Mouse (Mus musculus) ES-E14 (cell line): Measurements from ENCODE around the gene Nolc1. TPM values are rescaled to one million over a fixed set of nuclear protein-coding genes. Genes with fewer than 3 reads are reported as not detected.
"Not testable (repeated sequence)": the region's sequence is repeated elsewhere in the genome, so short reads cannot be mapped to it uniquely, and the experiment has no call there.

Experiments
- DNase-seq: peaks from one replicate; pipeline ENCODE4 v3.0.0-alpha.2; 2013; ENCODE audit warnings: low read depth, low spot score
- H3K27ac ChIP-seq: 2 replicates; pipeline ENCODE4 v1.5.1; 2012; ENCODE audit warnings: low read depth, mild to moderate bottlenecking, low read length, moderate library complexity, mixed read lengths; ENCODE audit not compliant: poor library complexity, insufficient read depth, severe bottlenecking
- H3K36me3 ChIP-seq: 2 replicates; pipeline ENCODE4 v1.6.1; 2012; ENCODE audit warnings: mild to moderate bottlenecking, low read length, moderate library complexity, mixed read lengths; ENCODE audit not compliant: control insufficient read depth, poor library complexity, insufficient read depth, severe bottlenecking
- H3K4me1 ChIP-seq, 2 experiments: fragments of 150-350 bp in 1 of 2; sonication (generic) in 1 of 2; 2 replicates each; pipeline ENCODE4 v1.6.1; 2012; ENCODE audit warnings: low read length in 2 of 2, mild to moderate bottlenecking in 1 of 2, mixed read lengths in 1 of 2; ENCODE audit not compliant: control insufficient read depth in 2 of 2, insufficient read depth in 2 of 2, poor library complexity in 1 of 2
- H3K4me3 ChIP-seq, 2 experiments: fragments of 150-350 bp in 1 of 2; sonication (generic) in 1 of 2; 2 replicates each; pipeline ENCODE4 v1.5.1; 2012; ENCODE audit warnings: low read length in 2 of 2, low read depth in 1 of 2, mild to moderate bottlenecking in 1 of 2, mixed read lengths in 1 of 2; ENCODE audit not compliant: insufficient read depth in 1 of 2, poor library complexity in 1 of 2, severe bottlenecking in 1 of 2
- H3K9ac ChIP-seq: 2 replicates; pipeline ENCODE4 v1.6.1; 2012; ENCODE audit warnings: low read depth, mild to moderate bottlenecking, low read length, mixed read lengths; ENCODE audit not compliant: poor library complexity, insufficient read depth, severe bottlenecking
- H3K9me3 ChIP-seq: fragments of 150-350 bp; sonication (generic); 2 replicates; pipeline ENCODE4 v1.6.1; 2012; ENCODE audit warnings: low read depth, mild to moderate bottlenecking, low read length; ENCODE audit not compliant: control insufficient read depth, insufficient read depth
- CHD2 ChIP-seq: IDR thresholded peaks from 2 replicates; pipeline ENCODE4 v1.6.1; 2014; ENCODE audit warnings: mild to moderate bottlenecking, low read depth, low read length, inconsistent platforms
- HCFC1 ChIP-seq: IDR thresholded peaks from 2 replicates; pipeline ENCODE4 v1.6.1; 2012; ENCODE audit warnings: low read length, inconsistent platforms, borderline replicate concordance; ENCODE audit not compliant: insufficient read depth
- MAFK ChIP-seq: IDR thresholded peaks from 2 replicates; pipeline ENCODE4 v1.6.1; 2014; ENCODE audit warnings: mild to moderate bottlenecking, low read depth, low read length, inconsistent platforms; ENCODE audit not compliant: insufficient read depth
- ZC3H11A ChIP-seq: IDR thresholded peaks from 2 replicates; pipeline ENCODE4 v1.6.1; 2012; ENCODE audit warnings: low read depth, mild to moderate bottlenecking, inconsistent platforms, low read length, borderline replicate concordance
- ZNF384 ChIP-seq: IDR thresholded peaks from 2 replicates; pipeline ENCODE4 v1.6.1; 2012; ENCODE audit warnings: low read depth, low read length, inconsistent platforms
- in situ Hi-C, 2 experiments: fragments of 600-800 bp; cut with MboI; formaldehyde crosslinking; loops; one replicate each; pipeline ENCODE4 v1.15.1; 2025; ENCODE audit warnings: low sequenced_read_pairs in 2 of 2, inconsistent platforms in 1 of 2; ENCODE audit not compliant: unreplicated experiment in 2 of 2
- total RNA-seq: library from RNA; depleted of rRNA; stranded (reverse); fragments of 300-350 nt; gene quantifications from 2 replicates; pipeline ENCODE4 v1.2.3, GENCODE M21; 2012

Gene Nolc1
- total RNA-seq, 1 experiment: 140 TPM

DNA sequence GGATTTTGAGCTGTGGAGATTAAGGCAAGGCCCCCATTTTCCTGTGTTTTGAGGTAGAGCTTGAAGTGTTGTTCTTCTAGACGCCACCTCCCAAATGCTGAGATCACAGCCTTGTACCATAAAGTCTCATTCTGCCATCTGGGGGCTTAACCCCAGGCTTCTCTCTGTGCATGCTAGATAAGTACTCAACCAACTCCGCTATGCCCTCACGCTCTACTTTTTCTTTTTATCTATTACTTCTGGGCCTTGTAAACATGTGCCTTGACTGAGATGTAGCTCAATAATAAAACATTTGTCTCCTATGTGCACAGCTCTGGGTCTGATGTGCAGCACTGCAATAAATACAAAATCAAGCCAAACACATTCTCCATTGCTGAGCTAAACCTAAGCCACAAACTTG lies 43.8 kb downstream of the Nolc1 start:
- Histone ChIP-seq H3K4me3 (no peak overlapping the region), H3K9ac (no peak overlapping the region), H3K9me3 (no peaks in the 10 kb centered on the region), H3K4me1 (no peaks in the 10 kb centered on the region), H3K36me3 (no peaks in the 10 kb centered on the region), H3K27ac (no peak overlapping the region)
- TF ChIP-seq HCFC1 (no peak), MAFK (no peak), CHD2 (no peak), ZNF384 (no peak), ZC3H11A (no peak)
- DNase-seq: no peak
- in situ Hi-C loops: no loop called here

GRCm38 (mm10) chr19:46120872-46121271 lies 45.2 kb downstream of the Nolc1 start:
- Histone ChIP-seq H3K4me3 (no peak overlapping the region), H3K9me3 (no peaks in the 10 kb centered on the region), H3K36me3 (no peaks in the 10 kb centered on the region), H3K9ac (no peak overlapping the region), H3K27ac (no peak overlapping the region), H3K4me1 (no peaks in the 10 kb centered on the region)
- in situ Hi-C loops: no loop called here
- TF ChIP-seq CHD2: no peak
- no peak for TF ChIP-seq ZNF384
- no peak for TF ChIP-seq MAFK
- TF ChIP-seq ZC3H11A: no peak
- no peak for TF ChIP-seq HCFC1
- DNase-seq: no peak

DNA sequence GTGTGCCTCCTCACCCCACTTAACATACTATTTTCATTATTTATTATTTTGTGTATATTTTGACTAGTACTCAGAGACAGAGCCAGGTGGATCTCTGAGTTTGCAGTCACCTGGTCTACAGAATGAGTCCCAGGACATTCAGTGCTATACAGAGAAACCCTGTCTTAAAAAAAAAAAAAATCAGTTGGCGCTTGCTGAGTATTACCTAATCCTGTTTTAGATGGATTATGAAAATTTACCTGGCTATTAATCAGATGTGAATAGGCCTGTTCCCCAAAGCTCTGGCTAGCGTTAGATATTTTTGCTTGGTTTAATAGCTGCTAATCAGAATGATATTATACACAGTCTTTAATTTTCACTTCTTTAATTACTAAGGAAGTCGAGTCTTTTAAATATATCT lies 48.2 kb downstream of the Nolc1 start:
- Histone ChIP-seq H3K9ac (no peak overlapping the region), H3K27ac (no peak overlapping the region), H3K4me3 (no peak overlapping the region), H3K36me3 (no peaks in the 10 kb centered on the region), H3K4me1 (no peaks in the 10 kb centered on the region), H3K9me3 (no peaks in the 10 kb centered on the region)
- in situ Hi-C loops: no loop called here
- no peak for DNase-seq
- TF ChIP-seq MAFK: no peak
- no peak for TF ChIP-seq ZNF384
- TF ChIP-seq ZC3H11A: no peak
- no peak for TF ChIP-seq CHD2
- no peak for TF ChIP-seq HCFC1

DNA sequence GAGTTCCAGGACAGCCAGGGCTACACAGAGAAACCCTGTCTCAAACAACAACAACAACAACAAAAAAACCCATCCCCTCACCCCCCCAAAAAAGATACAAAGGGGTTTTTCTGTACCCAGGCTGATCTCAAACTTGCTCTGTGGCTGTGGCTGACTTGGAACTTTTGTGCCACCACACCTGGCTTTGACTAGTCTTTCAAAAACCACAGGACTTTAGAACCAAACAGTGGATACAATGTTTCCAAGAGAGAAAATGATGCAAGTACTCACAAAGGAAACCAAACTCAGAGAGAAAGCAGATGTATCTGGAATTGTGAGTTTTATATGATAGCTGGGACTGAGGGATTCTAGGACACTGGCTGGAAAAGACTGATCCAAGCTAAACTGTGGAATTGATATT lies 49.0 kb downstream of the Nolc1 start:
- TF ChIP-seq ZNF384: no peak
- Histone ChIP-seq H3K4me3 (no peak overlapping the region), H3K4me1 (no peaks in the 10 kb centered on the region), H3K27ac (no peak overlapping the region), H3K9me3 (no peaks in the 10 kb centered on the region), H3K36me3 (no peaks in the 10 kb centered on the region), H3K9ac (no peak overlapping the region)
- in situ Hi-C loops: no loop called here
- no peak for DNase-seq

- no peak for TF ChIP-seq ZNF384
- no peak for TF ChIP-seq MAFK
- no peak for TF ChIP-seq ZC3H11A
- Histone ChIP-seq H3K9ac (no peak overlapping the region), H3K27ac (no peak overlapping the region), H3K4me3 (no peak overlapping the region), H3K4me1 (no peaks in the 10 kb centered on the region), H3K9me3 (no peaks in the 10 kb centered on the region), H3K36me3 (no peaks in the 10 kb centered on the region)
- DNase-seq: no peak
- in situ Hi-C loops: no loop called here
Measured at GRCm38 (mm10) chr19:46126301-46126700, 50.6 kb downstream of the Nolc1 start.

DNA sequence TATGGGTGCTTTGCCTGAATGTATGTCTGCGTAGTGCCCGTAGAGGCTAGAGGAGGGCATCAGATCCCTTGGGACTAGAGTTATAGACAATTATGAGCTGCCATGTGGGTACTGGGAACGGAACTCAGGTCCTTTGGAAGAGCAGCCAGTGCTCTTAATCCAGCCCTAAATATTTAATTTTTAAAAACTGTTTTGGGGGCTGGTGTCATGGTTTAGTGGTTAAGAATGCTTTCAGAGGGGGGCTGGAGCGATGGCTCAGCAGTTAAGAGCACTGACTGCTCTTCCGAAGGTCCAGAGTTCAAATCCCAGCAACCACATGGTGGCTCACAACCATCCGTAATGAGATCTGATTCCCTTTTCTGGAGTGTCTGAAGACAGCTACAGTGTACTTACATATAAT lies 54.1 kb downstream of the Nolc1 start:
- H3K27ac ChIP-seq, H3K9me3 ChIP-seq, H3K9ac ChIP-seq, H3K4me1 ChIP-seq, DNase-seq, H3K4me3 ChIP-seq, H3K36me3 ChIP-seq: not testable (repeated sequence)
- in situ Hi-C loops: loop anchor here (10.0 kb wide), 1 partner anchor 125 kb away; no protein-coding TSS in a partner anchor
